Mouse (Mus musculus): ENCODE data around the gene Tpk1. TPM values are rescaled to one million over a fixed set of nuclear protein-coding genes. Genes with fewer than 3 reads are reported as not detected.

Tpk1 gene
- polyA plus RNA-seq, 1 experiment from 2014 or later = 9.6 TPM

- WGBS = 87% methylated on average over 2 of the region's 2 CpGs
- no peak overlapping the region for H3K4me3 ChIP-seq (ENCODE audit: low read depth, low read length)
- H3K27ac ChIP-seq (ENCODE audit: low read length) = no peak overlapping the region
- DNase-seq (ENCODE audit: low spot score) = no peak
- H3K4me2 ChIP-seq (replicated peaks; ENCODE audit: low read depth, low read length) = no peak overlapping the region
- no peaks in the 10 kb centered on the region for H3K9me3 ChIP-seq (ENCODE audit: low read length)
- ATAC-seq = no peak
- TF ChIP-seq CTCF (IDR thresholded peaks at IDR 0.05) = no peak
- TF ChIP-seq EP300 (IDR thresholded peaks at IDR 0.05) = no peak
- no peaks in the 10 kb centered on the region for H3K36me3 ChIP-seq (ENCODE audit: insufficient read depth, low read length)
- no peak overlapping the region for H3K9ac ChIP-seq (replicated peaks; ENCODE audit: low read depth)
- H3K27me3 ChIP-seq (replicated peaks; ENCODE audit: insufficient read depth, low read length) = no peaks in the 10 kb centered on the region
- H3K4me1 ChIP-seq (ENCODE audit: insufficient read depth, low read depth, low read length) = no peaks in the 10 kb centered on the region
Measured at GRCm38 (mm10) chr6:43585274-43585673, 80.8 kb downstream of the Tpk1 start.

DNA sequence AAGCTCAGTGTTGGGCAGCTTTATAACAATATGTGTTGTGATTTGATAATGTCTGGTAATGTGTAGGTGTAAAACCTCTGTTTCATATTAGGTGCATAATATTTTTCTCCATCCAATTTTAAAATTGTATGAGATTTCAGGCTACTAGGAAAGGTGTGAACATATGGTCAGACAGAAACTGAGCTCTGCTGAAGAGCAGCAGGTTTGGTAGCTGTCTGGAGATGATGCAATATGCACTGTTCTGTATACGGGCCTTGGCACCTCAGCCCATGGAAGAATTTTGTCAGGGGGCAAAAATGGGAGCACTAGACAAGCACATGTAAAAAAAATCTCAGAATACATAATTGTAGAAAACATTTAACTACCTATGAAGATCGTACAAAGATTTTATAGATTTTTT lies 84.3 kb downstream of the Tpk1 start:
- ATAC-seq (no peak), DNase-seq (ENCODE audit: low spot score) (no peak)
- Histone ChIP-seq H3K9me3 (ENCODE audit: low read length) (no peaks in the 10 kb centered on the region), H3K27me3 (replicated peaks; ENCODE audit: insufficient read depth, low read length) (no peaks in the 10 kb centered on the region), H3K4me3 (ENCODE audit: low read depth, low read length) (no peak overlapping the region), H3K9ac (replicated peaks; ENCODE audit: low read depth) (no peak overlapping the region), H3K27ac (ENCODE audit: low read length) (no peak overlapping the region), H3K4me1 (ENCODE audit: insufficient read depth, low read depth, low read length) (no peaks in the 10 kb centered on the region), H3K4me2 (replicated peaks; ENCODE audit: low read depth, low read length) (no peak overlapping the region), H3K36me3 (ENCODE audit: insufficient read depth, low read length) (no peaks in the 10 kb centered on the region)
- WGBS = 79% methylated on average over 2 of the region's 2 CpGs
- TF ChIP-seq CTCF (IDR thresholded peaks at IDR 0.05) = no peak
- no peak for TF ChIP-seq EP300 (IDR thresholded peaks at IDR 0.05)

DNA sequence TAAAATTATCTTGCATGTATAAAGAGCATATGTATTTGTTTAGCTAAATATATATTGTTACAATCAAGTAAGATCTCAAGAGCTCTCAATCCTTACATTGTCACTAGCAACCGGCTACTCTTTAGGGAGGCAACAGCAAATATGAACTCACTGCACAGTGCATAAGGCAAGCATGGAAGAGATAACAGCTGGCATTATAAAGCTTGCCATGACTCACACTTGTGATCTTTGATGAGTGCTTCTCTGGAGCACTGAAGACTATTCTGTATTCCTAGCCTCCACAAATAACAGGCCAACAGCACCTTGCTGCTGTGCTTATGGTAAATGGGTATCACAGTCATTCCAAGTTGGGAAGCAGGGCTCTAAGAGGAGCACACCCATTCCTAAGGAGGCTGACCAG lies 98.2 kb downstream of the Tpk1 start:
- Histone ChIP-seq H3K4me2 (replicated peaks; ENCODE audit: low read depth, low read length) (no peak overlapping the region), H3K27ac (ENCODE audit: low read length) (no peak overlapping the region), H3K9me3 (ENCODE audit: low read length) (no peaks in the 10 kb centered on the region), H3K27me3 (replicated peaks; ENCODE audit: insufficient read depth, low read length) (no peaks in the 10 kb centered on the region), H3K9ac (replicated peaks; ENCODE audit: low read depth) (no peak overlapping the region), H3K4me1 (ENCODE audit: insufficient read depth, low read depth, low read length) (no peaks in the 10 kb centered on the region), H3K36me3 (ENCODE audit: insufficient read depth, low read length) (no peaks in the 10 kb centered on the region), H3K4me3 (ENCODE audit: low read depth, low read length) (no peak overlapping the region)
- WGBS = 63% methylated on average over 1 of the region's 1 CpGs
- TF ChIP-seq CTCF (IDR thresholded peaks at IDR 0.05) (no peak), EP300 (IDR thresholded peaks at IDR 0.05) (no peak)
- no peak for DNase-seq (ENCODE audit: low spot score)
- ATAC-seq = no peak

GRCm38 (mm10) chr6:43562474-43562873 lies 103.6 kb downstream of the Tpk1 start:
- no peaks in the 10 kb centered on the region for H3K4me1 ChIP-seq (ENCODE audit: insufficient read depth, low read depth, low read length)
- no peak for ATAC-seq
- DNase-seq (ENCODE audit: low spot score) = no peak
- no peak overlapping the region for H3K27ac ChIP-seq (ENCODE audit: low read length)
- 57% methylated on average over 4 of the region's 4 CpGs for WGBS
- no peak overlapping the region for H3K9ac ChIP-seq (replicated peaks; ENCODE audit: low read depth)
- no peak overlapping the region for H3K4me2 ChIP-seq (replicated peaks; ENCODE audit: low read depth, low read length)
- no peaks in the 10 kb centered on the region for H3K9me3 ChIP-seq (ENCODE audit: low read length)
- TF ChIP-seq CTCF (IDR thresholded peaks at IDR 0.05) (no peak), EP300 (IDR thresholded peaks at IDR 0.05) (no peak)
- no peaks in the 10 kb centered on the region for H3K27me3 ChIP-seq (replicated peaks; ENCODE audit: insufficient read depth, low read length)
- H3K36me3 ChIP-seq (ENCODE audit: insufficient read depth, low read length) = no peaks in the 10 kb centered on the region
- no peak overlapping the region for H3K4me3 ChIP-seq (ENCODE audit: low read depth, low read length)

- Histone ChIP-seq H3K4me3 (ENCODE audit: low read depth, low read length) (no peak overlapping the region), H3K4me1 (ENCODE audit: insufficient read depth, low read depth, low read length) (no peaks in the 10 kb centered on the region), H3K27ac (ENCODE audit: low read length) (no peak overlapping the region), H3K27me3 (replicated peaks; ENCODE audit: insufficient read depth, low read length) (no peaks in the 10 kb centered on the region), H3K4me2 (replicated peaks; ENCODE audit: low read depth, low read length) (no peak overlapping the region), H3K36me3 (ENCODE audit: insufficient read depth, low read length) (no peaks in the 10 kb centered on the region), H3K9ac (replicated peaks; ENCODE audit: low read depth) (no peak overlapping the region), H3K9me3 (ENCODE audit: low read length) (no peaks in the 10 kb centered on the region)
- DNase-seq (ENCODE audit: low spot score) (no peak), ATAC-seq (no peak)
- 50% methylated on average over 1 of the region's 1 CpGs for WGBS
- TF ChIP-seq EP300 (IDR thresholded peaks at IDR 0.05) (no peak), CTCF (IDR thresholded peaks at IDR 0.05) (no peak)
Measured at GRCm38 (mm10) chr6:43551410-43551809, 114.7 kb downstream of the Tpk1 start.

GRCm38 (mm10) chr6:43546537-43546936 lies 119.5 kb downstream of the Tpk1 start:
- no peaks in the 10 kb centered on the region for H3K9me3 ChIP-seq (ENCODE audit: low read length)
- H3K27me3 ChIP-seq (replicated peaks; ENCODE audit: insufficient read depth, low read length) = no peaks in the 10 kb centered on the region
- H3K4me3 ChIP-seq (ENCODE audit: low read depth, low read length) = no peak overlapping the region
- 48% methylated on average over 1 of the region's 1 CpGs for WGBS
- no peak for DNase-seq (ENCODE audit: low spot score)
- H3K9ac ChIP-seq (replicated peaks; ENCODE audit: low read depth) = no peak overlapping the region
- ATAC-seq = no peak
- no peak overlapping the region for H3K27ac ChIP-seq (ENCODE audit: low read length)
- no peaks in the 10 kb centered on the region for H3K4me1 ChIP-seq (ENCODE audit: insufficient read depth, low read depth, low read length)
- no peak overlapping the region for H3K4me2 ChIP-seq (replicated peaks; ENCODE audit: low read depth, low read length)
- H3K36me3 ChIP-seq (ENCODE audit: insufficient read depth, low read length) = no peaks in the 10 kb centered on the region
- TF ChIP-seq EP300 (IDR thresholded peaks at IDR 0.05) (no peak), CTCF (IDR thresholded peaks at IDR 0.05) (no peak)

- Histone ChIP-seq H3K4me3 (ENCODE audit: low read depth, low read length) (no peak overlapping the region), H3K4me1 (ENCODE audit: insufficient read depth, low read depth, low read length) (no peaks in the 10 kb centered on the region), H3K4me2 (replicated peaks; ENCODE audit: low read depth, low read length) (no peak overlapping the region), H3K27ac (ENCODE audit: low read length) (no peak overlapping the region), H3K9me3 (ENCODE audit: low read length) (no peaks in the 10 kb centered on the region), H3K27me3 (replicated peaks; ENCODE audit: insufficient read depth, low read length) (no peaks in the 10 kb centered on the region), H3K9ac (replicated peaks; ENCODE audit: low read depth) (no peak overlapping the region), H3K36me3 (ENCODE audit: insufficient read depth, low read length) (no peaks in the 10 kb centered on the region)
- 62% methylated on average over 2 of the region's 2 CpGs for WGBS
- DNase-seq (ENCODE audit: low spot score) (peak; percentile 42), ATAC-seq (no peak)
- TF ChIP-seq CTCF (IDR thresholded peaks at IDR 0.05) (no peak), EP300 (IDR thresholded peaks at IDR 0.05) (no peak)
Measured at GRCm38 (mm10) chr6:43537252-43537870, 128.7 kb downstream of the Tpk1 start.

Data from lung, postnatal 0 days (tissue).